Mouse (Mus musculus): ENCODE measurements around the gene Unc5cl. TPM values are rescaled to one million over a fixed set of nuclear protein-coding genes. Genes with fewer than 3 reads are reported as not detected.

Gene Unc5cl
- polyA plus RNA-seq, 1 experiment, result 1.5 TPM

DNA sequence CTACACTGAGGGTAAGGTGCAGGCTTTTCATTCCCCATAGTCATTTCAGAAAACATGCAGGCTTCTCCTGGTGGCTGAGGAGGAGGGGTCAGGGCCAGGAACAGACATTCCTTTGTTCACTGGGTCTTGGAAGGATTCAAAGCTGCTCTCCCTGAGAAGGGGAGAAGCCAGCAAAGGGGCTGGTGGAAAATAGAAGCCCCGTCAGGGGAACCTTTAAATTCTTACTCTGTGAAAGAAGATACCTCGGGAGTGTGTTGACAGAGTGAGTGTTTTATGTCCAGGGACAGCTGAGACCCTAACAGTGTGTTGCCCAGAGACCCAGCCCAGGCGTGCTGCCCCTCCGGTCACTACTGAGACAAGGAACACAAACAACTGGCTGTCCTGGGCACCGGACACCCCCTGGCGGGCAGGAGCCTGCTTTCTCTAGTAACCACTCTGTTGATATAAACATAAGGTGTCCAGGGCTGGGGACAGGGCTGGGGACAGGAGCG lies 17.2 kb upstream of the Unc5cl start:
- TF ChIP-seq TAL1 (IDR thresholded peaks at IDR 0.05; ENCODE audit: low read length) (no peak), GATA1 (IDR thresholded peaks at IDR 0.05; ENCODE audit: low read length) (no peak)
- H3K4me1 ChIP-seq (ENCODE audit: control insufficient read depth), result peaks cover 19% of the 10 kb centered on the region
- no peak overlapping the region for H3K4me3 ChIP-seq (replicated peaks)
- H3K27me3 ChIP-seq (ENCODE audit: control insufficient read depth), result no peaks in the 10 kb centered on the region
- no peaks in the 10 kb centered on the region for H3K36me3 ChIP-seq (ENCODE audit: control insufficient read depth)
- H3K9me3 ChIP-seq (ENCODE audit: control insufficient read depth, low read length), result no peaks in the 10 kb centered on the region

DNA sequence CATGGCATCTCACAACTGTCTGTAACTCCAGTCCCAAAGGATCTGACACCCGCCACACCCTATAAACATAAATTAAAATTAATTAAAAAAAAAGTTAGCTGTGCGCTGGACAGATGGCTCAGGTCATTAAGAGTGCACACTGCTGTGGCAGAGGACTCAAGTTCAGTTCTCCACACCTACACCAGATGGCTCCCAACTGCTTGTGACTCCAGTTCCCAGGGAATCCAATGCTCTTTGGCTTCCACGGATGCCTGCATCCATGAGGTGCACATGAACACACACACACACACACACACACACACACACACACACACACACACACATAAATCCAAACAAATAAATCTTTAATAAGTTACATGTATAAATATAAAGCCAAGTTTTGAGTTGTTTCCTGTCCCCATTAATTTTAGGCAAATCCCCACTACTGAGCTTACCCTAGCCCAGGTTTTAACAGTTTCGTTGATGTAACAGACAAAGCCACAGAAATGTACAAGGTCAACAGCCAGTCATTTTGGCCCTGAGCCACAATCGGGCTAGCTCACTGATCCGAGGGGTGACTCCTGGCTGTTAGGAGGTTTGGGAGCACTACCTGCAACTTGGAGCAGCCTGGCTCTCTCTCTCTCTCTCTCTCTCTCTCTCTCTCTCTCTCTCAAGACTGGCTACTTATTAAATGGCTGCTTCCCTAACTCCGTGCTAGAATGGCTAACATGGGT lies 11.8 kb upstream of the Unc5cl start:
- Histone ChIP-seq H3K9me3 (ENCODE audit: control insufficient read depth, low read length) (no peaks in the 10 kb centered on the region; the same call in 1 of the 2 replicates), H3K4me3 (replicated peaks) (no peak overlapping the region), H3K4me1 (ENCODE audit: control insufficient read depth) (peaks cover 29% of the 10 kb centered on the region), H3K36me3 (ENCODE audit: control insufficient read depth) (peaks cover 31% of the 10 kb centered on the region), H3K27me3 (ENCODE audit: control insufficient read depth) (no peaks in the 10 kb centered on the region)
- TF ChIP-seq GATA1 (IDR thresholded peaks at IDR 0.05; ENCODE audit: low read length), result no peak
- no peak for TF ChIP-seq TAL1 (IDR thresholded peaks at IDR 0.05; ENCODE audit: low read length)

DNA sequence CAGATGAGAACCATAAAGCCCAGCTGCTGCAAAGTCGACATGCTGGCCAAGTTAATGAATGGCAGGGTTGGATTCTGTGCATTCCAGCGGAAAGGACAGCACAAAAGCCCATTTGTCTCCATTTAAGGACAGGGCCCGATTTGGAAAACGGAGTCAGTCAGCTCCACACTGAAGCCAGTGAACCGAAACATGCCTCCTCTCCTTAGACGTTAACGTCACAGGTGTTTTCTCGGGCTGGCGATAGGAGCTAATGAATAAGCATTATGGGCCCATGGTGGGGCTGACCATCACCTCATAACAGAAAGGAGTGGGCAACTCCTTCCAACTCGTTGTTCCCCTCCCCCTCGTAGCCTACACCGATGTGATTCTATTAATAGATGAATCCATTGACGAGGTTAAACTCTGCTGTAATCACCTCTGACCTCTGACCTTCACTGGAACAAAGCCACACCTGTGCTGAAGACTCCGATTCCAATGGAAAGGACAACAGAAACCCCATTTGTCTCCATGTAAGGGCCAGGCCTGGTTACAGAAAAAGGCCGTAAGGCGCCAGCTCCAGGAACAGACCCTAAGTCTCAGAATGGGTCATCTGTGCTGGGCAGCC lies 11.1 kb upstream of the Unc5cl start:
- H3K9me3 ChIP-seq (ENCODE audit: control insufficient read depth, low read length), result no peaks in the 10 kb centered on the region; the same call in 1 of the 2 replicates

DNA sequence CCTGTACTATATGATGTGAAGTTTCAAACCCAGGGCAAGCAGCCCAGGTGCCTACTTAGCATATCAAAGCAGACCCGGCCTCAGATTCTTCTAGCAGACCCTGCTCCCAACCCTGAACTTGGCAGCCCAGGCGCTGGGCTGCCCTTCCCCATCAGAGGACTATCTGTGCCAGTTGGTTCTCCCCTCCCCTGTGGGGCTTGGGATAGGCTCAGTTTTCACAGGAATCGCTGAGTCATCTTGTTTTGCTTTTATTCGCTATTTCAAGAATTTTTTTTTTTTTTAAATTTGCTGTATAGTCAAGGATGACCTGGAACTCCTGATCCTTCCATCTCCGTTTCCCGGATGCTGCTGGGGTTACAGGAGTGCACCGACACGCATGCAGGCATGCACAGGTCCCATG lies 7.0 kb upstream of the Unc5cl start:
- Histone ChIP-seq H3K9me3 (ENCODE audit: control insufficient read depth, low read length) (no peaks in the 10 kb centered on the region; the same call in 1 of the 2 replicates), H3K4me1 (ENCODE audit: control insufficient read depth) (peaks cover 75% of the 10 kb centered on the region), H3K36me3 (ENCODE audit: control insufficient read depth) (peaks cover 61% of the 10 kb centered on the region), H3K27me3 (ENCODE audit: control insufficient read depth) (no peaks in the 10 kb centered on the region), H3K4me3 (replicated peaks) (peak overlapping the region; percentile 65)
- no peak for TF ChIP-seq TAL1 (IDR thresholded peaks at IDR 0.05; ENCODE audit: low read length)
- TF ChIP-seq GATA1 (IDR thresholded peaks at IDR 0.05; ENCODE audit: low read length), result no peak

More for the DNA sequence above, 11.1 kb upstream of the Unc5cl start:
- TF ChIP-seq TAL1 (IDR thresholded peaks at IDR 0.05; ENCODE audit: low read length), result no peak
- TF ChIP-seq GATA1 (IDR thresholded peaks at IDR 0.05; ENCODE audit: low read length), result no peak
- Histone ChIP-seq H3K4me3 (replicated peaks) (no peak overlapping the region), H3K27me3 (ENCODE audit: control insufficient read depth) (no peaks in the 10 kb centered on the region), H3K36me3 (ENCODE audit: control insufficient read depth) (peaks cover 38% of the 10 kb centered on the region), H3K4me1 (ENCODE audit: control insufficient read depth) (peaks cover 35% of the 10 kb centered on the region)

DNA sequence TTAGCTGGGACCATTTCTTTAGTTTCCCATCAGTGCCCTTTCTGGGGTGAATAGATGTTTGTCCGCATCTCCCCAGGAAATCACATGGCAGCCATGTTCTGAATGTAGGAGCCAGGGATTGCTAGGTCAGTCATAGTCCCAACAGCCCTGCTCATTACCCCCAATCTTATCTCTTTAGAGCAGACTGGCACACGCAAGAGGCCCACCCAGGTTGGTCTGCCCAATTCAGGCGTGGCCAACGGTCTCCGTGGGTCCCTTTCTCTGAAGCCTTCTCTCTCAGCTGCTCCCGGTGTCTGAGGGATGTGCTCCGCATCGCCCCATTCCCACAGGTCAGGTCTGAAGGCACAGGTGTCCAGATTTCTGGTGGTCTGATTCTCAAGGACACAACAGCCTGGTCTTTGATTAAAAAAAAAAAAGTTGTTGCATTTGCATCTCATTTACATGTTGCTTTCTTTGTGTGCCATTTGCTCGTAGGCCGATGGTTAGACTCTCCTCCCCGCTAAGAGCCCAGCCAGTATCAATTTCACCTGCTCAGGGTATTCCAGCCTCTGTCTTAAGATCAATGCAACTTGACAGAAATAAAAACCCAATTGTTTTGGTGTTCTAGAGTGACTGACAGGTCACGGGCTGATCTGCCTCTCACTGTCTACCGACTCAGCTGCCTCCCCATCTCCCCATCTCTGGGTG lies 3.9 kb upstream of the Unc5cl start:
- no peaks in the 10 kb centered on the region for H3K9me3 ChIP-seq (ENCODE audit: control insufficient read depth, low read length)
- H3K36me3 ChIP-seq (ENCODE audit: control insufficient read depth), result peaks cover 53% of the 10 kb centered on the region
- peak; percentile 92 for TF ChIP-seq TAL1 (IDR thresholded peaks at IDR 0.05; ENCODE audit: low read length)
- TF ChIP-seq GATA1 (IDR thresholded peaks at IDR 0.05; ENCODE audit: low read length), result peak; percentile 91
- peaks cover 97% of the 10 kb centered on the region for H3K4me1 ChIP-seq (ENCODE audit: control insufficient read depth)
- peak overlapping the region; percentile 65 for H3K4me3 ChIP-seq (replicated peaks)
- H3K27me3 ChIP-seq (ENCODE audit: control insufficient read depth), result no peaks in the 10 kb centered on the region

DNA sequence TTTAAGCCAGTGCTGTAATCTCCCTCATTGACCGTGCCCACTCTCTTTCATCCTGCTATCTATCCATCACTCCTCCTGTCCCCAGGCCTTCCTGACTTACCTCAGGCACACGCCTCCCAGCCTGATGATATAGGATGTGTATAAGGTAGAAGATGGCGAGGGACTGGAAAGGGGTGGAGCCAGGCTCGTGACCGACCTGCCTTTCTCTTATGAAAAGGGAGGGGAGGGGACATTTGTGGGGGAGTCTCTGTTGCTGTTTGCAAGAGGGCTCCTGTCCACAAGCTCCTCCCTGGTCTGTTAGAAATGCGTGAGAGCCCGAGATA lies 3.4 kb upstream of the Unc5cl start, which contains the start of gene Tspo2:
Gene Tspo2, minus strand, starts transcription at position 170 of the 323 bp plus-strand sequence.
- Histone ChIP-seq H3K4me1 (ENCODE audit: control insufficient read depth) (peaks cover 97% of the 10 kb centered on the region), H3K4me3 (replicated peaks) (peak within 1 kb of the TSS; percentile 65), H3K9me3 (ENCODE audit: control insufficient read depth, low read length) (no peaks in the 10 kb centered on the region), H3K27me3 (ENCODE audit: control insufficient read depth) (no peaks in the 10 kb centered on the region), H3K36me3 (ENCODE audit: control insufficient read depth) (peaks cover 48% of the 10 kb centered on the region)
- no peak for TF ChIP-seq GATA1 (IDR thresholded peaks at IDR 0.05; ENCODE audit: low read length)

DNA sequence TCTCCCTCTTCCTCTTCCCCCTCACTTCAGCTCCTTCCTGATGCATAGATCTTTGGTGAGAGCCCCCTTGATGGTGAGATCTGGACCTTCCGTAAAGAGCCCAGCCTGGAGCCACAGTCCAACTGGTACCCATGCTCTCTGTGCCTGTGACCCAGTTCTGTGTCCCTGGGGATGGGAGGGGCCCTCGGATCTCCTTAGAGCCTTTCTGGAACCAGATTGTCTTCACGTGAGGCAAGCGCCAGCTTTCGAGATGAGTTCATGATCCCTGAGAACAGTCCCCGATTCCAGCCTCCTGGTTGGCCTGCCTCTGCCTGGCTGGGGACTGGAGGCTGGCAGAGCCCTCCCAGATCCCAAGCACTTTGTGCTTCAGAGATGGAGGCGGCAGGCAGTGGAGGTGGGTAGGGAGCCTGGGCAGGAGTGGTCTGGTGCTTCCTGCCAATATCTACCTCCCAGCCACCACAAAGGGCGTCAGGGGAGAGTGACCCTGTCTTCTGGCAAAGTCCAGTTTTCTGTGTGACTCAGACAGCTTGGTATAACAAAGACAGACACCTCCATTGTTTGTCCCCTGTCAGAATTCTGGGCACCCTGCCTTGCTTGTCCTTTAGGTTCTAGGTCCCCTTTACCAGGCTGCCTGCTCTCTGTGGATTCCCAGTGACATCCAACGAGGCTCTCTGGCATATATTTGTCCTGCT lies 2.8 kb upstream of the Unc5cl start:
- peaks cover 97% of the 10 kb centered on the region for H3K4me1 ChIP-seq (ENCODE audit: control insufficient read depth)
- H3K9me3 ChIP-seq (ENCODE audit: control insufficient read depth, low read length), result no peaks in the 10 kb centered on the region
- peaks cover 42% of the 10 kb centered on the region for H3K36me3 ChIP-seq (ENCODE audit: control insufficient read depth)
- H3K27me3 ChIP-seq (ENCODE audit: control insufficient read depth), result no peaks in the 10 kb centered on the region
- peak overlapping the region; percentile 65 for H3K4me3 ChIP-seq (replicated peaks)
- no peak for TF ChIP-seq GATA1 (IDR thresholded peaks at IDR 0.05; ENCODE audit: low read length)
- no peak for TF ChIP-seq TAL1 (IDR thresholded peaks at IDR 0.05; ENCODE audit: low read length)

DNA sequence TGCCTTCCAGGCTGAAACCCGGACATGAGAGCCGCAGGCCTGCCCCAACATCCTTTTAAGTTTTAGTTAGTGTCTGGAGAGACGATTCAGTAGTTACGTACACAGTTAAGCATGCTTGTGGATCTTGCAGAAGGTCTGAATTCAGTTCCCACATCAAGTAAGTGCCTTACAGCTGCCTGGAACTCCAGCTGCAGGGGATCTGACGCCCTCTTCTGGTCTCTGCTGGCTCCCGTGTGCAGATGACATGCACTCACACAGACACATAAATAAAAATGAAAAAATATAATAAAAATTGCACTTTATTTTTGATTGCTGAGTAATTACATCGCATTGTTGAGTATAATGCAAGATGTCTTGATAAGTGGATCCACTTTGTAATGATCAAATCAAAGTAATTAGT lies 1.2 kb upstream of the Unc5cl start:
- TF ChIP-seq TAL1 (IDR thresholded peaks at IDR 0.05; ENCODE audit: low read length) (no peak), GATA1 (IDR thresholded peaks at IDR 0.05; ENCODE audit: low read length) (no peak)
- peaks cover 96% of the 10 kb centered on the region for H3K4me1 ChIP-seq (ENCODE audit: control insufficient read depth)

More for the DNA sequence above, 1.2 kb upstream of the Unc5cl start:
- Histone ChIP-seq H3K27me3 (ENCODE audit: control insufficient read depth) (no peaks in the 10 kb centered on the region), H3K36me3 (ENCODE audit: control insufficient read depth) (peaks cover 29% of the 10 kb centered on the region), H3K4me3 (replicated peaks) (no peak overlapping the region), H3K9me3 (ENCODE audit: control insufficient read depth, low read length) (no peaks in the 10 kb centered on the region)

All from erythroblast, embryonic 14.5 days (primary cell).